Mouse (Mus musculus) E14TG2a.4 (cell line): ENCODE measurements around the gene Acsbg1.
"Not testable (repeated sequence)": the region's sequence is repeated elsewhere in the genome, so short reads cannot be mapped to it uniquely, and the experiment has no call there.

Source experiments
- H3K27me3 ChIP-seq: 2 replicates; pipeline ENCODE4 v1.6.1; 2014; ENCODE audit warnings: low read length, control low read depth; ENCODE audit not compliant: insufficient read depth
- H3K36me3 ChIP-seq: 2 replicates; pipeline ENCODE4 v1.6.1; 2014; ENCODE audit warnings: low read length, control low read depth; ENCODE audit not compliant: insufficient read depth
- H3K4me1 ChIP-seq: replicated peaks from 2 replicates; pipeline ENCODE4 v1.6.1; 2014; ENCODE audit warnings: low read depth, low read length, control low read depth
- H3K4me3 ChIP-seq: replicated peaks from 2 replicates; pipeline ENCODE4 v1.5.1; 2014; ENCODE audit warnings: mild to moderate bottlenecking, low read length
- H3K9me3 ChIP-seq: 2 replicates; pipeline ENCODE4 v1.6.1; 2014; ENCODE audit warnings: low read length, control low read depth
- CTCF ChIP-seq: conservative IDR thresholded peaks from 2 replicates; pipeline ENCODE4 v1.5.1; 2014; ENCODE audit warnings: low read length
- NANOG ChIP-seq: IDR thresholded peaks from 2 replicates; pipeline ENCODE4 v1.6.1; 2014; ENCODE audit warnings: borderline replicate concordance, low read length, mixed read lengths
- POU5F1 ChIP-seq: IDR thresholded peaks from 2 replicates; pipeline ENCODE4 v1.6.1; 2014; ENCODE audit warnings: low read length, borderline replicate concordance

Acsbg1 gene

GRCm38 (mm10) chr9:54614182-54614850 is 47.4 kb downstream of the Acsbg1 start:
- Histone ChIP-seq H3K36me3 (no peaks in the 10 kb centered on the region), H3K9me3 (no peaks in the 10 kb centered on the region), H3K4me3 (peak overlapping the region; percentile 29; the same call in 1 of the 2 replicates), H3K27me3 (peaks cover 13% of the 10 kb centered on the region), H3K4me1 (peaks cover 21% of the 10 kb centered on the region)
- TF ChIP-seq NANOG (no peak), CTCF (peak; percentile 47)

- Histone ChIP-seq H3K9me3 (no peaks in the 10 kb centered on the region), H3K36me3 (no peaks in the 10 kb centered on the region), H3K27me3 (peaks cover 22% of the 10 kb centered on the region), H3K4me3 (no peak overlapping the region), H3K4me1 (peaks cover 28% of the 10 kb centered on the region)
- no peak for TF ChIP-seq NANOG
- TF ChIP-seq CTCF: no peak
- no peak for TF ChIP-seq POU5F1
Measured at GRCm38 (mm10) chr9:54612781-54613191, 48.9 kb downstream of the Acsbg1 start.

- peaks cover 28% of the 10 kb centered on the region for H3K4me1 ChIP-seq
- no peaks in the 10 kb centered on the region for H3K9me3 ChIP-seq
- peak; percentile 65 for TF ChIP-seq CTCF
- TF ChIP-seq POU5F1: no peak
- peaks cover 59% of the 10 kb centered on the region for H3K36me3 ChIP-seq
- H3K27me3 ChIP-seq: peaks cover 15% of the 10 kb centered on the region; the same call in 1 of the 2 replicates
- no peak overlapping the region for H3K4me3 ChIP-seq
Measured at GRCm38 (mm10) chr9:54604886-54605285, 56.8 kb downstream of the Acsbg1 start.

- no peaks in the 10 kb centered on the region for H3K9me3 ChIP-seq
Measured at GRCm38 (mm10) chr9:54604131-54604654, 57.5 kb downstream of the Acsbg1 start.

GRCm38 (mm10) chr9:54602916-54603315 is 58.8 kb downstream of the Acsbg1 start:
- H3K4me1 ChIP-seq: peaks cover 15% of the 10 kb centered on the region
- TF ChIP-seq CTCF: no peak
- no peaks in the 10 kb centered on the region for H3K9me3 ChIP-seq
- no peak overlapping the region for H3K4me3 ChIP-seq
- H3K36me3 ChIP-seq: peaks cover 78% of the 10 kb centered on the region
- H3K27me3 ChIP-seq: no peaks in the 10 kb centered on the region

More at GRCm38 (mm10) chr9:54604131-54604654, 57.5 kb downstream of the Acsbg1 start:
- peaks cover 21% of the 10 kb centered on the region for H3K4me1 ChIP-seq
- peaks cover 65% of the 10 kb centered on the region for H3K36me3 ChIP-seq
- TF ChIP-seq POU5F1 (no peak), CTCF (no peak), NANOG (no peak)
- H3K4me3 ChIP-seq: no peak overlapping the region
- H3K27me3 ChIP-seq: peaks cover 8% of the 10 kb centered on the region; the same call in 1 of the 2 replicates

- no peaks in the 10 kb centered on the region for H3K27me3 ChIP-seq
- no peak for TF ChIP-seq CTCF
- TF ChIP-seq NANOG: no peak
- no peak for TF ChIP-seq POU5F1
- H3K9me3 ChIP-seq: no peaks in the 10 kb centered on the region
- H3K4me3 ChIP-seq: no peak overlapping the region
- peaks cover 15% of the 10 kb centered on the region for H3K4me1 ChIP-seq
- H3K36me3 ChIP-seq: peaks cover 84% of the 10 kb centered on the region
Measured at GRCm38 (mm10) chr9:54602386-54602785, 59.3 kb downstream of the Acsbg1 start.

GRCm38 (mm10) chr9:54596752-54597465 is 64.8 kb downstream of the Acsbg1 start:
- TF ChIP-seq POU5F1 (no peak), NANOG (no peak), CTCF (no peak)

GRCm38 (mm10) chr9:54593652-54594051 is 68.0 kb downstream of the Acsbg1 start:
- peak overlapping the region; percentile 71 for H3K4me3 ChIP-seq
- peaks cover 39% of the 10 kb centered on the region for H3K4me1 ChIP-seq
- not testable (repeated sequence) for H3K27me3 ChIP-seq

More at GRCm38 (mm10) chr9:54596752-54597465, 64.8 kb downstream of the Acsbg1 start:
- peaks cover 93% of the 10 kb centered on the region for H3K36me3 ChIP-seq
- no peaks in the 10 kb centered on the region for H3K9me3 ChIP-seq
- H3K4me1 ChIP-seq: peaks cover 31% of the 10 kb centered on the region
- H3K4me3 ChIP-seq: no peak overlapping the region
- H3K27me3 ChIP-seq: no peaks in the 10 kb centered on the region

GRCm38 (mm10) chr9:54587863-54588262 is 73.8 kb downstream of the Acsbg1 start:
- no peaks in the 10 kb centered on the region for H3K9me3 ChIP-seq
- no peaks in the 10 kb centered on the region for H3K27me3 ChIP-seq
- peaks cover 46% of the 10 kb centered on the region for H3K4me1 ChIP-seq
- peaks cover 51% of the 10 kb centered on the region for H3K36me3 ChIP-seq
- 0 out of 2 replicates have a peak overlapping the region, but pooled peaks have one; percentile 99 for H3K4me3 ChIP-seq
- TF ChIP-seq NANOG (no peak), CTCF (no peak), POU5F1 (no peak)

More at GRCm38 (mm10) chr9:54593652-54594051, 68.0 kb downstream of the Acsbg1 start:
- peaks cover 93% of the 10 kb centered on the region for H3K36me3 ChIP-seq
- H3K9me3 ChIP-seq: not testable (repeated sequence)
